Mouse (Mus musculus) heart, adult 2 months (tissue): ENCODE data around the gene Vegfb. TPM values are rescaled to one million over a fixed set of nuclear protein-coding genes. Genes with fewer than 3 reads are reported as not detected.
"Not testable (repeated sequence)": the region's sequence is repeated elsewhere in the genome, so short reads cannot be mapped to it uniquely, and the experiment has no call there.

Experiments used
- DNase-seq, 2 experiments: peaks; one replicate each; pipeline ENCODE4 v3.0.0; 2021
- H3K27ac ChIP-seq: fragments of 200-600 bp; 2 replicates; pipeline ENCODE4 v1.8.1; 2022
- H3K27me3 ChIP-seq: fragments of 200-500 bp; 2 replicates; pipeline ENCODE4 v1.6.1; 2012; ENCODE audit warnings: mild to moderate bottlenecking, low read length, inconsistent platforms, mixed read lengths; ENCODE audit not compliant: control insufficient read depth, insufficient read depth
- H3K36me3 ChIP-seq: fragments of 200-500 bp; 2 replicates; pipeline ENCODE4 v1.6.1; 2012; ENCODE audit warnings: low read length, inconsistent platforms; ENCODE audit not compliant: control insufficient read depth, insufficient read depth
- H3K4me1 ChIP-seq: fragments of 200-500 bp; 2 replicates; pipeline ENCODE4 v1.6.1; 2011; ENCODE audit warnings: low read length; ENCODE audit not compliant: control insufficient read depth, insufficient read depth
- H3K4me3 ChIP-seq: fragments of 200-600 bp; 2 replicates; pipeline ENCODE4 v1.8.1; 2022
- H3K79me2 ChIP-seq: fragments of 200-500 bp; replicated peaks from 2 replicates; pipeline ENCODE4 v1.6.1; 2012; ENCODE audit warnings: mild to moderate bottlenecking, inconsistent platforms, low read length, moderate library complexity, mixed read lengths; ENCODE audit not compliant: control insufficient read depth, insufficient read depth
- H3K9ac ChIP-seq: fragments of 200-500 bp; 2 replicates; pipeline ENCODE4 v1.6.1; 2012; ENCODE audit warnings: low read depth, mild to moderate bottlenecking, control low read depth, inconsistent platforms, low read length, mixed read lengths
- CTCF ChIP-seq: fragments of 200-600 bp; IDR thresholded peaks from 2 replicates; pipeline ENCODE4 v1.8.1; 2022; ENCODE audit warnings: antibody characterized with exemption, mild to moderate bottlenecking, moderate library complexity
- EP300 ChIP-seq: fragments of 200-500 bp; IDR thresholded peaks from 2 replicates; pipeline ENCODE4 v1.6.1; 2011; ENCODE audit warnings: low read depth, low read length, control low read depth; ENCODE audit not compliant: insufficient read depth
- POLR2A ChIP-seq: fragments of 200-500 bp; IDR thresholded peaks from 2 replicates; pipeline ENCODE4 v1.6.1; 2011; ENCODE audit warnings: mild to moderate bottlenecking, low read depth, low read length, control low read depth; ENCODE audit not compliant: insufficient read depth
- WGBS: fragments of 180-500 bp; shearing (Covaris S2); methylation state at CpG from one replicate; pipeline ENCODE4 v1.1.7; 2018; 5-methylcytosine and 5-hydroxymethylcytosine counted together
- intact Hi-C: fragments of 180-260 bp; cut with DNase I; formaldehyde crosslinking; loops from one replicate; pipeline ENCODE4 v1.15.1; 2025
- polyA plus RNA-seq: library from polyadenylated mRNA; depleted of rRNA; stranded (reverse); fragments of >200 nt; gene quantifications from 2 replicates; pipeline ENCODE4 v1.2.3, GENCODE M21; 2012
- total RNA-seq, 2 experiments: library from RNA; stranded (reverse); gene quantifications; 2 replicates each; pipeline ENCODE4 v1.2.3; 2021

The Vegfb gene
- total and polyA plus RNA-seq, 3 experiments, result 355 to 501 (median 413) TPM

DNA sequence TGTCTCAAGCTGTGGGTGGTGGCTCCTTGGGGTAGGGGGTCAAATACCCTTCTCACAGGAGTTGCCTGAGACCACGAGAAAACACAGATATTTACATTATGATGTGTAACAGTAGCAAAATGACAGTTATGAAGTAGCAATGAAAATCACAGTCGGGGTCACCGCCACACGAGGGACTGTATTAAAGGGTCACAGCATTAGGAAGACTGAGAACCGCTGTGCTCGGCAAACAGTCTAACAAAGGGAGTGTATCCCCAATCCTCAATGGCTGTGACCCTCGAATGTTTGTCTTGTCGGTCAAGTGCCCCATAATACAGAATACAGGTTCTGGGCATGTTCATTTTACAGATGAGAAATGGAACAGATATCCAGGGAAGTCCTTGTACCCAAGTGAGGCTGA is 6.6 kb upstream of the Vegfb start:
- Histone ChIP-seq H3K79me2 (no peaks in the 10 kb centered on the region), H3K9ac (no peak overlapping the region), H3K4me1 (peaks cover 10% of the 10 kb centered on the region), H3K27me3 (no peaks in the 10 kb centered on the region), H3K27ac (no peak overlapping the region), H3K36me3 (no peaks in the 10 kb centered on the region), H3K4me3 (no peak overlapping the region)
- TF ChIP-seq CTCF (no peak), POLR2A (no peak), EP300 (no peak)
- peak in 1 of 2 experiments; percentile 4 for DNase-seq
- WGBS, result 86% methylated on average over 8 of the region's 8 CpGs
- intact Hi-C loops, result no loop called here

DNA sequence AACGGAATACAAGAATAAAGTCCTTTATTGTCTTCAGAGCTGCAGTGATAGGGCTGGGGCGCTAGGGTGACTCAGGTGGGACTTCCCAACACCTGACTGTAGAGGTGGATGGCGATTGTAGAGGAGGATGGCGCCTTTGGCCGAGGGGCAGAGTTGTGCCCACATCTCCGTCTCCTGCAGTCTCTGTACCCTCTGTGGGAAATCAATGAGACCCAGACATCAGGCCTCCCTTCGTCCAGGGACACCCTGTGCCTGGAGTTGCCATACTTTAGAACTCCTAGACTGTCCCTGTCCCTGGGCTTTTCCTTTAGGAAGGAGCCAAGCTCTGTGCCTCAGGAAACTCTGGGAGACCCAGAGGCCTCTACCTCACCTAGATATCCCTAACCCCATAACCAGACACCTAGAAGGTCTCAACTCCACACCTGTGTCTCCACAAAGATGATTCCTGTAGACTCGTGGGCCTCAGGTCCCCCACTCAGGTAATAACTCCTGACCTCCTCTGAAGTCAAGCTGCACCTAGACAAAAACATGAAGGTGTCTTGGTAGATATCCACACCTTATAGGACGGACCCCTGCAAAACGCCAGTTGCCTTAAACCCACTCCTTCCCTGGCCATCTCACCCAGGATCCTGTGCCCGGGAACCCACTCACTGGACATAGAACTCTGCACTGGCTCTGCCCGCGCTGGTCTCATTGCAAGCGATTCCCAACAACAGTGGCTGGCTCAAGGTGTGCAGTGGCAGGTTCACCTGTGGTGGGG is 5.7 kb upstream of the Vegfb start:
- Histone ChIP-seq H3K9ac (peak overlapping the region; percentile 22), H3K27ac (peak overlapping the region; percentile 61), H3K4me3 (peak overlapping the region; percentile 87), H3K79me2 (no peaks in the 10 kb centered on the region), H3K27me3 (no peaks in the 10 kb centered on the region), H3K4me1 (peaks cover 10% of the 10 kb centered on the region), H3K36me3 (no peaks in the 10 kb centered on the region)
- no peak for TF ChIP-seq EP300
- no peak for TF ChIP-seq CTCF
- TF ChIP-seq POLR2A, result no peak
- WGBS, result 60% methylated on average over 14 of the region's 14 CpGs
- DNase-seq, result peak in 1 of 2 experiments; percentile 3
- intact Hi-C loops, result no loop called here

DNA sequence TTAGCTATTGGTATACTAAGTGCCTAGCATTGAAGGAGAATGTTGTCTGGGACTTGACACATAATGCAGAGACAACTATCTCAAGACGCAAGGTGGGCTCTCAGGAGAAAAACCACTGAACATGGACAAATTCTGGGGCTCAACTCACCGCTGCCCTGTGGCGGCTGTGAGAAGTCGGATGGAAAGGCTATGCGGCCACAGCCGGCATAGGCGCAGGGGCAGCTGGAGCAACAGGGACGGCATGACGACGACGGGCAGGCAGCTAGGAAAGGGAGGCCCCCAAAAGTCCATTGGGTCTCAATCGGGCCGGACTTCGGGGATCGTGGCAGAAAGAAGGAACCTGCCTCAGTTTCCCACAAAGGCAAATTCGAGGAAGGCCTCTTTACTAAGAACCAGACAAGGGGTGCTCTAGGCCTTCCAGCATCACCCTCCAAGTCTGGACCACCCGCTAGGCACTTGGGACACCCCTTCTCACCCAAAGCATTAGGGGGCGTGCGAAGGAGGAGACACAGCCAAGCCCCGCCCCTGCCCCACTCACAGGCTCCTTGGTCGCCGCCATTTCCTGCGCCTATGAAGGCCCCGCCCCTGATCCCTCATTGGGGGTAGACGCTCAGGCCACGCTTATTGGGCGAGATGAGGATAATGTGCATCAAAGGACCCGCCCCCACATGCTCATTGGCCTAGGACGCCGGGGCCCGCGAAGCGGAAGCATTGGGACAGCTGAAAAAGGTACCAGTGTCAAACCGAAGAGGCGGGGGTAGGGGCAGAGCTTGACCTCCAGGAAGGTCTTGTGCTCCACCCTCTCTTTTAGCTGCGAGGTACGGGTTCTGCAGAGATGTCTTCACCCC is 4.8 kb upstream of the Vegfb start, which contains the start of gene Dnajc4:
Gene Dnajc4, minus strand, starts transcription at position 562 of the 848 bp plus-strand sequence.
- intact Hi-C loops, result no loop called here
- peak; percentile 93 to 97 for DNase-seq
- H3K79me2 ChIP-seq, result no peaks in the 10 kb centered on the region
- no peaks in the 10 kb centered on the region for H3K36me3 ChIP-seq
- peak within 1 kb of the TSS; percentile 75 for H3K27ac ChIP-seq
- H3K4me1 ChIP-seq, result peaks cover 14% of the 10 kb centered on the region
- TF ChIP-seq CTCF, result peak; percentile 43
- peak; percentile 67; the same call in 1 of the 2 replicates for TF ChIP-seq EP300
- TF ChIP-seq POLR2A, result peak; percentile 74
- 2% methylated on average over 37 of the region's 37 CpGs for WGBS
- H3K27me3 ChIP-seq, result no peaks in the 10 kb centered on the region
- H3K4me3 ChIP-seq, result peak within 1 kb of the TSS; percentile 87
- H3K9ac ChIP-seq, result peak within 1 kb of the TSS; percentile 72

DNA sequence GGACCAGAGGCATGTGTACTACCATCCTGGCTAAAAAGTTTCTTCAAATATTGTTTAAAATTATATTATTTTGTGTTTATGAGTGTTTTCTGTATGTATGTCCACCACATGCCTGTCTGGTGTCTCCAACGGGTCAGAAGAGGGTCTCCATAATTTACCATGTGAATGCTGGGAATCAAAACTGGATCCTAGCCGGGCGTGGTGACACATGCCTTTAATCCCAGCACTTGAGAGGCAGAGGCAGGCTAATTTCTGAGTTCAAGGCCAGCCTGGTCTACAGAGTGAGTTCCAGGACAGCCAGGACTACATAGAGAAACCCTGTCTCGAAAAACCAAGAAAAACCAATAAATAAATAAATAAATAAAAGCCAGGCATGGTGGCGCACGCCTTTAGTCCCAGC is 3.7 kb upstream of the Vegfb start:
- WGBS, result 92% methylated on average over 6 of the region's 6 CpGs
- DNase-seq, result peak in 1 of 2 experiments; percentile 2
- H3K27ac ChIP-seq, H3K4me3 ChIP-seq, H3K9ac ChIP-seq, H3K79me2 ChIP-seq, H3K27me3 ChIP-seq, H3K36me3 ChIP-seq: not testable (repeated sequence)
- peaks cover 12% of the 10 kb centered on the region for H3K4me1 ChIP-seq
- intact Hi-C loops, result loop anchor here (1.0 kb wide), 1 partner anchor 10 kb away; no protein-coding TSS in a partner anchor

DNA sequence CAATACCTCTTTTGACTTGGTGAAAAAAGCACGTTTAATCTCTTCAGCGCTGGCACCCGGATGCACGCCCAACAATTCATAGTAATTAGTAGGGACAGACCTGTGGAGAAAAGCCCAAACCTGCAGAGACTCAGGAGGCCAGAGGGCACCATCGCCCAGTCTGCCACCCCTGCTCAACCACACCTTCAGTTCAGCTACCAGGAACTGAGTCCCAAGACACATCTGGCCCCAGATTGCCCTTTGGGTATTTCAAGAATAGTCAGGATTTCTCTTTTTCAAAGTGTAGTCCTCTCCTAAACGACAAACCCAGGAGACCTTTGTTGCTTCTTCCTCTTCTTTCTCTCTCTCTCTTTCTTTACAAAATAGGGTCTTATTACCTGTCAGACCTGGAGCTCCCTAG is 3.3 kb upstream of the Vegfb start:
- 92% methylated on average over 6 of the region's 6 CpGs for WGBS
- intact Hi-C loops, result loop anchor here (1.0 kb wide), 1 partner anchor 9 kb away; no protein-coding TSS in a partner anchor
- no peak overlapping the region for H3K4me3 ChIP-seq
- peaks cover 2% of the 10 kb centered on the region; the same call in 1 of the 2 replicates for H3K79me2 ChIP-seq
- H3K27ac ChIP-seq, result no peak overlapping the region
- no peak overlapping the region for H3K9ac ChIP-seq
- H3K36me3 ChIP-seq, result no peaks in the 10 kb centered on the region
- peaks cover 13% of the 10 kb centered on the region for H3K4me1 ChIP-seq
- DNase-seq, result peak in 1 of 2 experiments; percentile 2
- H3K27me3 ChIP-seq, result no peaks in the 10 kb centered on the region
- TF ChIP-seq EP300 (no peak), CTCF (no peak), POLR2A (no peak)

DNA sequence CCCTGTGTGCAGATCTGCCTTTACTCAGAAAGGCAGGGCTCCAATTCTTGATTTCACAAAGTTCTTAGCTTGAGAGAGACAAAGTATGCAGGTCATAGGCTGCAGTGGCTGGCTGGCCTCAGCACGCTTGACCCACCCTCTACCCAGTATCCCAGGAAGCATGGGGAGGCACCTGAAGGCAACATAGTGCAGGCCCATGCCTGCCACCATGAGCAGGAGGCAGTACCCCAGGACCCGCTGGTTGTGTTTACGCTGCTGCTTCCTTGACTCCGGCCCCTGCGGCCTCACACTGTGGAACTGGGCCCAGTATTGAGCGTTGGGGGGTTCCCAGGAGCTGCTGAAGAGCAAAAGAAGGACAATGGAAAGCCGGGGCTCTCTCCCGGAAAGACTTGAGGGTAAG is 1.8 kb upstream of the Vegfb start:
- 91% methylated on average over 8 of the region's 8 CpGs for WGBS
- Histone ChIP-seq H3K9ac (no peak overlapping the region), H3K4me3 (no peak overlapping the region), H3K4me1 (peaks cover 10% of the 10 kb centered on the region), H3K27me3 (no peaks in the 10 kb centered on the region), H3K36me3 (no peaks in the 10 kb centered on the region), H3K79me2 (peaks cover 2% of the 10 kb centered on the region; the same call in 1 of the 2 replicates), H3K27ac (no peak overlapping the region)
- intact Hi-C loops, result no loop called here
- no peak for TF ChIP-seq POLR2A
- no peak for TF ChIP-seq CTCF
- peak in 1 of 2 experiments; percentile 14 for DNase-seq
